Mouse (Mus musculus): ENCODE measurements at regions not wholly inside any gene's neighbourhood (a gene's known extent, or its start where the extent isn't known, plus 50 kb on each side); places are given as distances from the start of the nearest gene placed in this dataset.

DNA sequence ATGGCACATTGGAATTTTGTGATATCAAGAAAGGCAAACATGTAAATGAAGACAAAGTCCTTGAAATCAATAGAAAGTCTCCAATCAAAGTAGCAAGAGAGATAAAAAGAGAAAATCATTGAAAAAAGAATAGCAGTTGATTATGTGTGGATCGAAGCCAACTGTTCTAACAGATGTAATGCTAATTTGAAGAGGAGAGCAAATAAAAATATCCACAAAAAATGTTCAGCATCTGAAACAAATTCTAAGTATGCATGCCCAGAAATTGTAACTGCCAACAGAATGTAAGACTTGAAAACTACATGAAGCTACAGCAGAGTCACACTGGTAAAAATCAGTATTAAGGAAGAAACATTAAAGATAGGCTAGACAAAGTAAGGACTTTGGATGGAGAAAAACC lies 587.2 kb upstream of the Galntl6 start:
- no peak for DNase-seq
- no peak overlapping the region for H3K4me3 ChIP-seq
- TF ChIP-seq CTCF (IDR thresholded peaks at IDR 0.05): no peak
- H3K27ac ChIP-seq: no peak overlapping the region
- intact Hi-C loops (cut with DNase I): no loop called here

DNA sequence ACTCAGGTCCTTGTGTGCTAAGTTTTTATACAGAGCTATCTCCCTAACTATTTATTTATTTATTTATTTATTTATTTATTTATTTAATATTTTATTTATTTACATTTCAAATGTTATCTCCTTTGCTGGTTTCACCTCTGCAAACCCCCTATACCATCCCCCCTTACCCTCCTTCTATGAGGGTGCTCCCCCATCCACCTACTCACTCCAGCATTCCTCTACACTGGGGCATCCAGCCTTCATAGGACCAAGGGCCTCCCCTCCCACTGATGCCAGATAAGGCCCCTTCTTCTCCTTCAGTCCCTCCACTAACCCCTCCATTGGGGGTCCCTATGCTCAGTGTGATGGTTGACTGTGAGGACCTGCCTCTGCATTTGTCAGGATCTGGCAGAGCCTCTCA lies 579.0 kb upstream of the Galntl6 start:
- intact Hi-C loops (cut with DNase I): no loop called here
- Histone ChIP-seq H3K4me3 (no peak overlapping the region), H3K27ac (no peak overlapping the region)
- DNase-seq: no peak
- TF ChIP-seq CTCF (IDR thresholded peaks at IDR 0.05): no peak

DNA sequence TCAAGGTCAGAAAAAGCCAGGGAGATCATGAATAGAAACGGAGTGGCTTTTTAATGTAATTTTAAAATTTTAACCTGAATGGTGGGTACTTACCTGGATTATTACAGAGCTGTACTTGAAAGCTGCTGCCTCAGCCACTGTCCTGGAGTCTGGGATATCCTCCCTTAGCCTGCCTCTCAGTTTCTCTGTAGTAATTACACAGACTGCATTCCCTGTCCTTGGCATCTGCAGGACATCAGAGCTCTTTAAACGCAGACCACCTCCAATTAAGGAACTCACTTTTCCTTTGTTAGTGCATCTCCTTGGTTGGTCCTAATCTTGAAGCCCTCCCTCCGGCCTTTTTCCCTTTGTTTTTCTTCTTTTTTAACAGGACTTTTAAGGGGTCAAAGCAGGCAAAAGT lies 565.8 kb upstream of the Galntl6 start:
- intact Hi-C loops (cut with DNase I): no loop called here
- TF ChIP-seq CTCF (IDR thresholded peaks at IDR 0.05): no peak
- DNase-seq: no peak
- Histone ChIP-seq H3K4me3 (no peak overlapping the region), H3K27ac (no peak overlapping the region)

DNA sequence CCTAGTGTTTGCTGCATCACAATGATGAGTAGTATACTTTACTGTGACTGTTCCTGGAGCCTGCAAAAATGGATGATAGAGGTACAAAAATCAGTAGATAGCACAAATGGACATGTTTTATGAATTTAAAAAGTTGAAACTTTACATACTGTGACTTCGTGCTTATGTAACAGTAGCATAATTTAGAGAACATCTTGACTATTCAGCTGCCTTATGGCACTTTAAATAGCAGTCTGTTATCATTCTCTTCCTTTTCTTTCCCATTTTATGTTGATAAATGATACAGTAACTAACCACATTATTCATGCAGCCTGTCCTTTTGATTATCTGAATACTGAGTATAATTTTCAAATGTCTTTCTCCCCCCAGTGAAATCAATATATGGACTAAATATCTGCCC lies 561.8 kb upstream of the Galntl6 start:
- no peak for TF ChIP-seq CTCF (IDR thresholded peaks at IDR 0.05)
- no peak for DNase-seq
- H3K27ac ChIP-seq: no peak overlapping the region
- H3K4me3 ChIP-seq: no peak overlapping the region
- intact Hi-C loops (cut with DNase I): no loop called here

DNA sequence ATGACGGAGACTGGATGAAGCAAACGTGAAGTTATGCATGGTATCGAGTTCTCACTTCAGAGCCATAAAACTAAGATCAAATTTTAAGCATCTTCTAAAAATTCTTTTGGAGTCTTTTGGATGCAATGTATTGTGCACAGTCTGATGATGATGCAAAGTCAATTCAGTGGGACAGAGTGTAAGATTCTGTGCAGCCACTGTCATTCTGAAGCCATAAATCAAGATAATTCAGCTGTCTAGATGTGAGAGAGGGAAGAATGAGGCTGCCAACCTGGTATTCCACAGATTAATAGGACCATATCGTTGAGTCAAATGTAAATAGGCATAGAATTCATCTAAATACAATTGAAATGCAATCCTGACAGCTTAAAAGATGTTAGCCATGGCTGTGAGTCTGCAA lies 536.2 kb upstream of the Galntl6 start:
- intact Hi-C loops (cut with DNase I): no loop called here
- no peak overlapping the region for H3K27ac ChIP-seq
- no peak for TF ChIP-seq CTCF (IDR thresholded peaks at IDR 0.05)
- DNase-seq: no peak
- no peak overlapping the region for H3K4me3 ChIP-seq

DNA sequence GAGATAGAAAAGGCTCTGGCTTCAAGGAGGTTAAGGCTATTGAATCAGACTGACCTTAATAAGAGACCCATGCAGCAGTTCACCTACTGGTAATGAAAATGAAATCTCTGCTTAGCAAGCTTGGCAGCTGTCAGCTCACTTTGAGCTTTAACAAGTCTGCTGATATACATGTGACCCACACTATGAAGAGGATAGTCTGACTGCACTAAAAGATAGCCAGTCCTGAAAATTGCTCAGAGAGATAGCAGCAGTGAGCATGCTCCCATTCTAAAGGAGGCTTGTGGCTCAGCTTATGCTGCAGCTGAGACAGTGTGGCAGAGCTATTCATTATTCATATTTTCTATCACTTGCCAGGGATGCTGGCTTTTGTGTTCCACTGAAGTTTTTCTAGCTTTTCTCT lies 491.2 kb upstream of the Galntl6 start:
- H3K27ac ChIP-seq: no peak overlapping the region
- intact Hi-C loops (cut with DNase I): no loop called here
- TF ChIP-seq CTCF (IDR thresholded peaks at IDR 0.05): no peak
- no peak for DNase-seq
- no peak overlapping the region for H3K4me3 ChIP-seq

DNA sequence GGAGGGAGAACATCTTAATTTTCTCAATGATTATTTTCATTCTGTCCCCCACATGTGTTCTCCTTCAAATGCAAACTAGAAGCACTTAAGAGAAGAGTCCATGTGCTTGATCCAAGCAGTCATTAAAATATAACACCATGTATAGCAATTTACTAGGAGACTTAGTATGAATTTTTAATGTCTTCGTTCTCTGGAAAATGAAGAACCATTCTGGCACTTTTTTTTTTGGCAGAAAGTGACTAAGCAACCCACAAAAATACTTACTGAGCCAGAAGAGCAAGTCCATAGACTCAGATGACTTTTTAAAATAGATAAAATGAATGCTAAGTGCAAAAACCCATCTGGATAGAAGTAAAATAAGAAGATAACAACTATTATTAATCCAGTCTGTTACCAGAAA lies 477.3 kb upstream of the Galntl6 start:
- intact Hi-C loops (cut with DNase I): no loop called here

DNA sequence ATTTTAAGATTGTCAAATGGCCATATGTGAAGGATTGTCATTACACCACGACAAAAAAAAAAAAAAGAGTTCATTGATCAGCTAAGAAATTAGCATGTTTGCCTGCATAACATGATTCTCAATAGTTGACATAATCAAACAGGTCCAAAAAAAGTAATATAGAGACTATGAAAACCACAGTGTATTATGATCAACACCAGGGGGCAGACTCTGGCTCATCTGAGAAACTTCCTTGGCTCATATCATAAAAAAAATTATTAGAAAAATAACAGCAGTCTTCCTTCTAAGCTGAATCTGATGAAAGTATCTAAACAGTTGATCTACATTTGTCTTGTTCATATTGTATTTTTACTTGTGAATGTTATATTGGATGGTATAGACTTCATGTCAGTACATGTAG lies 472.3 kb upstream of the Galntl6 start:
- H3K4me3 ChIP-seq: no peak overlapping the region
- DNase-seq: no peak
- no peak overlapping the region for H3K27ac ChIP-seq
- intact Hi-C loops (cut with DNase I): no loop called here
- TF ChIP-seq CTCF (IDR thresholded peaks at IDR 0.05): peak; percentile 58

More for the DNA sequence above, 477.3 kb upstream of the Galntl6 start:
- H3K4me3 ChIP-seq: no peak overlapping the region
- TF ChIP-seq CTCF (IDR thresholded peaks at IDR 0.05): no peak
- no peak for DNase-seq
- no peak overlapping the region for H3K27ac ChIP-seq

DNA sequence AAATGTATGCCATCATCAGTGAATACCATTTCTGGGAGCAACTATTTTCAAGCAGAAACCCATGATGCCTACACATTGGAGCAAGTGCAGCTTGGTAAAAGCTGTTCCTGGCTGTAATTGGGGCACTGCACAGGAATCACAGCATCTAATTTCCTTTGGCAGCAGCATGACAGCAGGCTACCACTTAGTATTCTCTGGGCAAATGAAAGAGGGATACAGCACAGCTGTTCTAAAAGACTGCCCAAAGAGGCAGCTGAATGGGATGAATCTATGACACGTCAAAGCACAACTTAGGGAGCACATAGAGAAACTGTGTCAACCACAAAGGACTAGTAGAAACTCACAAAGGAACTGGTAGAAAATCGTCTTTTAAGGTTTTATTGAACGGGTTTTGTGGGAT lies 440.5 kb upstream of the Galntl6 start:
- Histone ChIP-seq H3K4me3 (no peak overlapping the region), H3K27ac (no peak overlapping the region)
- no peak for TF ChIP-seq CTCF (IDR thresholded peaks at IDR 0.05)
- intact Hi-C loops (cut with DNase I): no loop called here
- DNase-seq: no peak

DNA sequence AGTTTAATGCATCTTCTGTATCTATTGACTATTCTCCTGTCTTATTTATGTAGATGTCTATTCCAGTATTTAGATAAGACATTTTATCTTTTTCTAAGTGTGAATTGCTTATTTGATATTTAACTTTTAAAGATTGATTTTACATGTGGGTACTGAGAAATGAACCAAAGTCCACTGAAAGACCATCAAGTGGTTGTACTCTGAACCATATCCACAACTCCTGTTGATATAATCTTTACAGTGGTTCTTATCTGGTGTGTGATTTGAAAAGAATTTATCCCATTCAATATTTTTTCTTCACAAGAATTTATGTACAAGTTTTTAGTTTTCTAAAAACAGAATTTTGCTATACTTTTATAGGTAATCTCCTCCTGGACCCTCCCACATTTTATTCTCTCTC lies 422.6 kb upstream of the Galntl6 start:
- Histone ChIP-seq H3K27ac (no peak overlapping the region), H3K4me3 (no peak overlapping the region)
- no peak for DNase-seq
- no peak for TF ChIP-seq CTCF (IDR thresholded peaks at IDR 0.05)
- intact Hi-C loops (cut with DNase I): no loop called here

Measured in gastrocnemius, adult 2 months (tissue).